Mouse (Mus musculus): ENCODE results near the gene Mief2. TPM values are rescaled to one million over a fixed set of nuclear protein-coding genes. Genes with fewer than 3 reads are reported as not detected.

The Mief2 gene
- polyA plus RNA-seq (2014; fragmentation: Illumina TruSeq; extraction: RNeasy Lipid Tissue Mini Kit (QIAGEN cat#74804); ENCODE audit: low read depth, low replicate concordance): 11.3 TPM

DNA sequence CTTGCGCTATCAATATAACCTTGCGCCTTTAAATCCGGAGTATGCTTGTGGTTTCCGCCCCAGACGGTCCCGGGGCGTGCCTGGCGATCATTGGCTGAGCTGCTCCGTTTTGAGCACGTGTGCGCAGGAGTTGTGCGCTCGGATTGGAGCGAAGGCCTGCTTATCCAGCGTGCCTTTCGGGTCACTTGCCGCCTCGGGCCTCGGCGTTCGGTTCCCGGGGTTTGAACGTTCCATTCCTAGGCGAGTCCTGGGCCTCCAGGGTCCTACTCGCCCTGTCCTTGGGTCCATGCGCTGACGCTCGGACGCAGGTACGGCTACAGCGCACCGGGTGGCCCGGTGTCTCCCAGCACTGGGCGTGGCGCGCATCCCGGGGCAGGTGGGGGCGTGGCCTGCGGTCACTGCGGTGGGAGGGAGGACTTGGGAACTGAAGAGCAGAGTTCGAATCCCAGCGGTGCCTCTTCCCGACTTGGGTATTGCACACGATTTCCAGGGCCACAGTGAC is at the start of gene Mief2:
Mief2 (plus strand) TSS at position 139 of the 502 bp plus-strand sequence.

DNA sequence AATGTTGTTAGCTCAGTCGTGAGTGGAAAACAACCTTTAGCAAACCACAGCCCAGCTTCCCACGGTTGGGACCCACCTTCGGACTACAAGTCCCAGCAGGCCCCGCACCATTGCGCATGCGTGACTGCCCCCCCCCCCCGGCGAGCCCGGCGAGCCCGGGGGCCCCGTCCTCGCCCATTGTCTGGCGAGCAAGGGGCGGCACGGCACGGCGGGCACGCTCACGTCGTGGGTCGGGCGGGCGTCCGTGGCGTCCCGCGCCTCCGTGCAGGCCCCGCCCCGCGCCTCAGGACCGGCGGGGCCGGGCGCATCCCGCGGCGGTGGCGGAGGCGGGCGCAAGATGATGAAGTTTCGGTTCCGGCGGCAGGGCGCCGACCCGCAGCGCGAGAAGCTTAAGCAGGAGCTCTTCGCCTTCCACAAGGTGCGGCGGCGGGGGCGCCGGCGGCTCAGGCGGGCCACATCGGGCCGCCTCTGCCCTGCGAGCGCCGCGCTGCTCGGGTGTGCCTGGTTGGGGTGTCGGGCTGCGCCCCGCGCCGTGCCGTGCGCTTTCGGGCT is 28.6 kb upstream of the Mief2 start, which contains the start of gene Llgl1:
Llgl1 (plus strand) TSS at position 200 of the 552 bp plus-strand sequence.

DNA sequence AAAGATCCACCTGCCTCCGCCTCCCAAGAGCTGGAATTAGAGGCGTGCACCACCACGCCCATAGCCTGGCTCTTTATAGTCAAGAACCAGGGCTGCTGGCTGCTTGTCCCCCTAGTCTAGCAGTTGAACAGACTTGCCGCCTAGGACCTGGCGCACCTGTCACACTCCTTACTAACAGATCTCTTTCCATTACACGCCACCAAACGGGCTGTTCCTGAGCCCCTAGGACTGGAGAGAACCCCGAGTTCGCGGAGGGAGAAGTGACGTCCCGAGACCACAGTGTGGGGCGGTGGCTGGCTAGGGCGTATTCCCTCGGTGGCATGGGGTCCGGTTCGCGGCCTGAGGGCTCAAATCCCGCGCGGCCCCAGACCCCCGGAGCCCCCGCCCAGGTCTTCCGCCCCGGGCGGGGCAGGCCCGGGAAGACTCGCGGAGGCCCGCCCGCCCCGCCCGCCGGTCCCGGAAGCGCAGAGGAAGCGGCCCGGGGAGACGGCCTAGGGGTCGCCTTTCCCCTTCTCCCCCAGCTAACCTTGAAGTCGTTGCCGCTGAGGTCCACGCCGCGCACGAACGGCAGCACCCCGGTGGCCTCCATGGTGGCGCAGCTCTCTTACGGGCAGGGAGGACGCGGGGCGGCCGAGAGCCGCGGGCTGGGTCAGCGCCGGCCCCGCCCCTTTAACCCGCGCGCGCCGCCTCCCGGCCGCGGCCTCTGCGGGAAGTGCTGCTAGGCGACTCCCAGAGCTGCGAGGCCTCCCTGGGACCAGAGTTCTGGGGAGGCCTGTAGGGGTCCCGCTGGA is 1.4 kb upstream of the Mief2 start, which contains the start of gene Flii:
Flii (minus strand) TSS at position 663 of the 791 bp plus-strand sequence.

DNA sequence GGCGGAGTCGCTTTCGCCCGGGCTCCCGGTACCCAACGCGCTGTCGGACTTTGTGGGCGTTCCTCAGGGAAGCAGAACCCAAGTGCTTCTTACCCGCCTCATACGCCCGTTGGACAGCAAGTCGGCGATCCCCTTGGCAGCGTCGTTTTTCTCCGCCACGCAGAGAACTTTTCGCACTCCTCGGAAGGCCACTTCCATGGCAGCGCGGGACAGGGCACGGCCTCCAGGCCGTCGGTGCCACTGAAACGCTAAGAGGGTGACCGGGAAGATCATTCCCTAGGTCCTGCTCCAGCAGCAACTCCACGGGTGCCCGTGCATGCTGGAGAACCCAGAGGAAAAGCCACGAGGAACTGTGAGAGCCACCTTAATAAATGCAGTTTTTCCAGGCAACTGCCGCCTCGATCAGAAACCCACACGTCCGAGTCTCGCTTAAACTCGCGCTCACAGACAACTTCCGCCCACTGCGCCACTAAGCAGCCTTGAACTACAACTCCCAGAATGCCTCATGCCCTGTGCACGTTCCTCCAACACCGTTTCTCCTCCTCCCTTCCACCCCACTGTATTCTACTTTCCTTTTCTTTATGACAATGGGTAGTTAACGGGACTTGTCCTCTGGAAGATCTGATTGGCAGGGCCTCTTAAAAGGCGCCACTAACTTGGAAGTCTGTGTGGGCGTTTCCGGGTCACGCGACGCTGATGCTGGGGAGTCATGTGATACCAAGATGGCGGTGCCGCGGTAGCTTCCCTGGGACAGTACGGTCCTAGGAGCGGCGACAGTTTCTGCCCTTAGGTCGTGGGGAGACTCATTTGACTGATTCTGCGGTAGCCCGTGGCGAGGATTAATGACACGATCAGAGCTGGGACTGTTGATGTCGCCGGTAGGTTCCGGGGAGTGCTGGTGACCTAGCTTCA is 48.9 kb downstream of the Mief2 start, which contains the start of the genes Top3a and Smcr8:
Top3a (minus strand) TSS at position 537 of the 912 bp plus-strand sequence.
Smcr8 (plus strand) TSS at position 696 of the 912 bp plus-strand sequence.

Other genes starting within 250 kb of the Mief2 start
- 38.5 TPM for gene Alkbh5, start 192.0 kb upstream of the Mief2 start, polyA plus RNA-seq (2014; fragmentation: Illumina TruSeq; extraction: RNeasy Lipid Tissue Mini Kit (QIAGEN cat#74804); ENCODE audit: low read depth, low replicate concordance)
- gene Llgl1, start 28.7 kb upstream of the Mief2 start, polyA plus RNA-seq (2014; fragmentation: Illumina TruSeq; extraction: RNeasy Lipid Tissue Mini Kit (QIAGEN cat#74804); ENCODE audit: low read depth, low replicate concordance): 25.4 TPM
- 73.2 TPM for gene Flii, start 1.1 kb upstream of the Mief2 start, polyA plus RNA-seq (2014; fragmentation: Illumina TruSeq; extraction: RNeasy Lipid Tissue Mini Kit (QIAGEN cat#74804); ENCODE audit: low read depth, low replicate concordance)
- gene Top3a, start 49.0 kb downstream of the Mief2 start, polyA plus RNA-seq (2014; fragmentation: Illumina TruSeq; extraction: RNeasy Lipid Tissue Mini Kit (QIAGEN cat#74804); ENCODE audit: low read depth, low replicate concordance): 7.7 TPM
- 14.7 TPM for gene Smcr8, start 49.1 kb downstream of the Mief2 start, polyA plus RNA-seq (2014; fragmentation: Illumina TruSeq; extraction: RNeasy Lipid Tissue Mini Kit (QIAGEN cat#74804); ENCODE audit: low read depth, low replicate concordance)
- 7.0 TPM for gene Shmt1, start 83.3 kb downstream of the Mief2 start, polyA plus RNA-seq (2014; fragmentation: Illumina TruSeq; extraction: RNeasy Lipid Tissue Mini Kit (QIAGEN cat#74804); ENCODE audit: low read depth, low replicate concordance)
- gene Dhrs7b, start 102.2 kb downstream of the Mief2 start, polyA plus RNA-seq (2014; fragmentation: Illumina TruSeq; extraction: RNeasy Lipid Tissue Mini Kit (QIAGEN cat#74804); ENCODE audit: low read depth, low replicate concordance): 35.9 TPM
- 30.2 TPM for gene Tmem11, start 150.9 kb downstream of the Mief2 start, polyA plus RNA-seq (2014; fragmentation: Illumina TruSeq; extraction: RNeasy Lipid Tissue Mini Kit (QIAGEN cat#74804); ENCODE audit: low read depth, low replicate concordance)
- 21.6 TPM for gene Natd1, start 186.4 kb downstream of the Mief2 start, polyA plus RNA-seq (2014; fragmentation: Illumina TruSeq; extraction: RNeasy Lipid Tissue Mini Kit (QIAGEN cat#74804); ENCODE audit: low read depth, low replicate concordance)
- 36.3 TPM for gene Map2k3, start 203.6 kb downstream of the Mief2 start, polyA plus RNA-seq (2014; fragmentation: Illumina TruSeq; extraction: RNeasy Lipid Tissue Mini Kit (QIAGEN cat#74804); ENCODE audit: low read depth, low replicate concordance)